Mouse (Mus musculus): ENCODE data around the gene Clic4. TPM values are rescaled to one million over a fixed set of nuclear protein-coding genes. Genes with fewer than 3 reads are reported as not detected.
A peak's percentile ranks its signal among the peaks of the same experiment; 100 is the strongest.

Gene Clic4
- polyA plus RNA-seq, 1 experiment from 2014 or later: 114 TPM

- Histone ChIP-seq H3K9ac (replicated peaks) (peak overlapping the region; percentile 81), H3K27me3 (no peaks in the 10 kb centered on the region), H3K9me3 (no peaks in the 10 kb centered on the region), H3K4me1 (peaks cover 50% of the 10 kb centered on the region), H3K4me2 (replicated peaks) (peak overlapping the region; percentile 78), H3K27ac (replicated peaks) (peak overlapping the region; percentile 94), H3K36me3 (no peaks in the 10 kb centered on the region), H3K4me3 (peak overlapping the region; percentile 79)
- WGBS: under 1% methylated on average over 66 of the region's 67 CpGs
- peak; percentile 67 for ATAC-seq (replicated peaks)
Observed at GRCm38 (mm10) chr4:135271881-135272616, 565 bp downstream of the Clic4 start.

DNA sequence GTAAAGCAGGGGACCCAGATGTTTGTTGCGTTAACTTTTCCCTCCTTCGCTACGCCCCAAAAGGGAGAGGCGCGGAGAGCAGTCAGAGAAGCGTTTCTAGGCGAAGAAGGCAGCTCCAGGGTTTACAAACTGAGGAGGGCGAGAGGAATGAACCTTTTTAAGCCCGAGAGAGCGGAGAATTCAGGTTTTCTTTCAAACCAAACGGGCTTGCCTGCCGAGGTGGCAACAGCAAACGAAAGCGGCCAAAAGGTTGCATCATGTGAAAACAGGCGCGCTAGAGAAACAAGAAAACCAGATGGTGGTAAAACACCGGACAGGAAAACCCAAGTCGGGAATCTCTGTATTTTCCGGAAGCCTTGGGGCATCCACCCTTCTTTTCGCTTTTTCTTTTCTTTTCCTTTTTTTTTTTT lies 1.2 kb downstream of the Clic4 start:
- Histone ChIP-seq H3K9me3 (no peaks in the 10 kb centered on the region), H3K27ac (replicated peaks) (no peak overlapping the region; the same call in none of the 2 replicates), H3K4me1 (peaks cover 56% of the 10 kb centered on the region), H3K27me3 (no peaks in the 10 kb centered on the region), H3K4me2 (replicated peaks) (peak overlapping the region; percentile 78), H3K36me3 (no peaks in the 10 kb centered on the region), H3K9ac (replicated peaks) (peak overlapping the region; percentile 81), H3K4me3 (peak overlapping the region; percentile 79)
- no peak for ATAC-seq (replicated peaks)
- under 1% methylated on average over 20 of the region's 20 CpGs for WGBS

- H3K9ac ChIP-seq (replicated peaks): peak overlapping the region; percentile 81
- 41% methylated on average over 8 of the region's 8 CpGs for WGBS
- no peak overlapping the region for H3K27ac ChIP-seq (replicated peaks)
- H3K9me3 ChIP-seq: no peaks in the 10 kb centered on the region
- no peaks in the 10 kb centered on the region for H3K27me3 ChIP-seq
- H3K4me2 ChIP-seq (replicated peaks): peak overlapping the region; percentile 78
- peak overlapping the region; percentile 79 for H3K4me3 ChIP-seq
- no peak for ATAC-seq (replicated peaks)
- peaks cover 56% of the 10 kb centered on the region for H3K4me1 ChIP-seq
- no peaks in the 10 kb centered on the region for H3K36me3 ChIP-seq
Observed at GRCm38 (mm10) chr4:135270476-135270875, 2.1 kb downstream of the Clic4 start.

- no peak overlapping the region for H3K27ac ChIP-seq (replicated peaks)
- no peaks in the 10 kb centered on the region for H3K9me3 ChIP-seq
- H3K4me2 ChIP-seq (replicated peaks): peak overlapping the region; percentile 78
- no peak overlapping the region for H3K9ac ChIP-seq (replicated peaks)
- no peak for ATAC-seq (replicated peaks)
- H3K27me3 ChIP-seq: no peaks in the 10 kb centered on the region
- peak overlapping the region; percentile 79; the same call in 1 of the 2 replicates for H3K4me3 ChIP-seq
- H3K36me3 ChIP-seq: no peaks in the 10 kb centered on the region
- H3K4me1 ChIP-seq: peaks cover 56% of the 10 kb centered on the region
- WGBS: 80% methylated on average over 7 of the region's 7 CpGs
Observed at GRCm38 (mm10) chr4:135269656-135270341, 2.8 kb downstream of the Clic4 start.

- 23% methylated on average over 8 of the region's 8 CpGs for WGBS
- H3K4me1 ChIP-seq: peaks cover 50% of the 10 kb centered on the region
- no peak overlapping the region for H3K4me3 ChIP-seq
- H3K27ac ChIP-seq (replicated peaks): 0 out of 2 replicates have a peak overlapping the region, but pooled peaks have one; percentile 36
- H3K36me3 ChIP-seq: no peaks in the 10 kb centered on the region
- no peaks in the 10 kb centered on the region for H3K27me3 ChIP-seq
- no peak overlapping the region for H3K9ac ChIP-seq (replicated peaks)
- no peak for ATAC-seq (replicated peaks)
- H3K4me2 ChIP-seq (replicated peaks): peak overlapping the region; percentile 18
- no peaks in the 10 kb centered on the region for H3K9me3 ChIP-seq
Observed at GRCm38 (mm10) chr4:135267521-135267920, 5.1 kb downstream of the Clic4 start.

- H3K27me3 ChIP-seq: no peaks in the 10 kb centered on the region
- H3K36me3 ChIP-seq: no peaks in the 10 kb centered on the region
- peaks cover 50% of the 10 kb centered on the region for H3K4me1 ChIP-seq
- H3K9ac ChIP-seq (replicated peaks): no peak overlapping the region
- 0 out of 2 replicates have a peak overlapping the region, but pooled peaks have one; percentile 36 for H3K27ac ChIP-seq (replicated peaks)
- no peak for ATAC-seq (replicated peaks)
- WGBS: 63% methylated on average over 9 of the region's 9 CpGs
- no peak overlapping the region for H3K4me3 ChIP-seq
- H3K9me3 ChIP-seq: no peaks in the 10 kb centered on the region
- H3K4me2 ChIP-seq (replicated peaks): peak overlapping the region; percentile 18
Observed at GRCm38 (mm10) chr4:135266987-135267386, 5.6 kb downstream of the Clic4 start.

GRCm38 (mm10) chr4:135260434-135260833 lies 12.2 kb downstream of the Clic4 start:
- no peaks in the 10 kb centered on the region for H3K27me3 ChIP-seq
- peaks cover 33% of the 10 kb centered on the region for H3K4me1 ChIP-seq
- no peak for ATAC-seq (replicated peaks)
- no peak overlapping the region for H3K4me2 ChIP-seq (replicated peaks)
- H3K4me3 ChIP-seq: no peak overlapping the region
- peak overlapping the region; percentile 55; the same call in 1 of the 2 replicates for H3K27ac ChIP-seq (replicated peaks)
- 30% methylated on average over 4 of the region's 4 CpGs for WGBS
- H3K36me3 ChIP-seq: peaks cover 4% of the 10 kb centered on the region; the same call in 1 of the 2 replicates
- H3K9me3 ChIP-seq: no peaks in the 10 kb centered on the region
- no peak overlapping the region for H3K9ac ChIP-seq (replicated peaks)

GRCm38 (mm10) chr4:135258521-135258920 lies 14.1 kb downstream of the Clic4 start:
- Histone ChIP-seq H3K27ac (replicated peaks) (peak overlapping the region; percentile 81), H3K36me3 (peaks cover 4% of the 10 kb centered on the region; the same call in 1 of the 2 replicates), H3K9me3 (no peaks in the 10 kb centered on the region), H3K27me3 (no peaks in the 10 kb centered on the region), H3K4me3 (no peak overlapping the region; the same call in 1 of the 2 replicates), H3K4me1 (peaks cover 39% of the 10 kb centered on the region), H3K9ac (replicated peaks) (peak overlapping the region; percentile 16; the same call in 1 of the 2 replicates), H3K4me2 (replicated peaks) (peak overlapping the region; percentile 18)
- WGBS: 14% methylated on average over 7 of the region's 7 CpGs
- no peak for ATAC-seq (replicated peaks)

DNA sequence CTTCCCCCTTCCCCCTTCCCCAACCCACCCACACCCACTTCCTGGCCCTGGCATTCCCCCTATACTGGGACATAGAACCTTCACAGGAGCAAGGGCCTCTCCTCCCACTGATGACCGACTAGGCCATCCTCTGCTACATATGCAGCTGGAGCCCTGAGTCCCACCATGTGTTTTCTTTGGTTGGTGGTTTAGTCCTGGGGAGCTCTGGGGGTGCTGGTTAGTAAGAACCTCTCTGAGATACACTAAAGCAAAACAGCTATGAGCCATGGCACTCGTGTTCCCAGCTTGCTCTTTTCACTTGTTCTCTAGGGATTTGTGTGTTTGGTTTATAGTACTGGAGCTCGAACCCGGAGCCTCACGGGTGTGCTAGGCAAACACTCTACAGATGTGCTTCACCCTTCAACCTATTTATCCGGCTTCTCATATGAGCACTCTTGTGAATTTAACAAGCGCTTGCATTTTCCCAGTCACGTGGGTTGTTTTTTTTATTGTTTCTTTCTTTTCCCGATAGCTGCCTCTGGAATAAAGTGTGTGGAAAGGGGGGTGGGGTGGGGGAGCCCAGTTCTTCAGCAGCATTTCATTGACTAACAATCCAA lies 14.6 kb downstream of the Clic4 start:
- ATAC-seq (replicated peaks): no peak
- peaks cover 4% of the 10 kb centered on the region; the same call in 1 of the 2 replicates for H3K36me3 ChIP-seq
- H3K9me3 ChIP-seq: no peaks in the 10 kb centered on the region
- no peak overlapping the region for H3K4me3 ChIP-seq
- H3K4me1 ChIP-seq: peaks cover 39% of the 10 kb centered on the region
- H3K4me2 ChIP-seq (replicated peaks): peak overlapping the region; percentile 18
- peak overlapping the region; percentile 81 for H3K27ac ChIP-seq (replicated peaks)
- WGBS: 30% methylated on average over 9 of the region's 9 CpGs
- H3K27me3 ChIP-seq: no peaks in the 10 kb centered on the region
- peak overlapping the region; percentile 16; the same call in 1 of the 2 replicates for H3K9ac ChIP-seq (replicated peaks)

DNA sequence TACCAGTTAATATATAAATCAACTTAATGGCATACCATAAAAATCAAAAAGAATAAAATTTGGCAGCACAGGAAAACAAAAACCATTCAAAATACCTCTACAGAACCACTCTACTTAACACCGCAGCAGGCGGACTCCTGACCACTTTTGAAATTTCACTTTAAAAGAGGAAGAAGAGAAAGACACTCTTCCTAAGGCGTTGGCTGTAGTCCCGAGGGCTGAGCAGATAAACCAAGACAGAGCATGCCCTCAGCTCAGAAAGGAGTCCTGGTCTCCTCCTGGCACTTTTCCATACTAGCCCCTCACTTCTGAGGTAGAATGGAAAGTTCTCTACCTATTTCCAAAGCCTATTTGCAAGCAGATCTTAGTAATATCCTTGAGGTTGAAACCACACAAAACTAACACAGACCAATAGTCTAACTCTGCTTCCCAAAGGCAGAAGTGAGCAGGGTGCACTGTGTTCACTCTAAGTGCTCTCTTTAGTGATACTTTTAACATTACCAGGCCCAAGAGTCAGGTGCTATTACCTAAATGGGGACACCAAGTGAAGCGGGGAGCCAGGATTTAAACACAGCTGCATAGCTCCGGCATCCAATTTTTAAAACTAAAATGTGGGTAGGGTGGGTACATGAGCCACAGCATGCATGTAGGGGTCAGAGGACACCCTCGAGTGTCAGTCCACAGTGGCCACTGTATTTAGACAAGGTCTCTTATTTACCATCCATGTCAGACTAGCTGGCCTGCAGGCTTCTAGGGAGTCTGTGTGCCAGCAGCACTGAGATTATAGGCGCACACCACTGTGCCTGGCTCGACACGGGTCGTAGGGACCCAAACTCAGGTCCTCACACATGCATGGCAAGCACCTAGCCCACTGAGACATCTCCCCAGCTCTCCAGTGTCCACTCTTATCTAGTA lies 15.8 kb downstream of the Clic4 start:
- Histone ChIP-seq H3K4me1 (peaks cover 39% of the 10 kb centered on the region), H3K27me3 (no peaks in the 10 kb centered on the region), H3K27ac (replicated peaks) (no peak overlapping the region), H3K36me3 (peaks cover 4% of the 10 kb centered on the region; the same call in 1 of the 2 replicates), H3K9me3 (no peaks in the 10 kb centered on the region), H3K4me2 (replicated peaks) (no peak overlapping the region), H3K4me3 (no peak overlapping the region), H3K9ac (replicated peaks) (no peak overlapping the region)
- WGBS: 93% methylated on average over 11 of the region's 11 CpGs
- no peak for ATAC-seq (replicated peaks)

GRCm38 (mm10) chr4:135254770-135255169 lies 17.8 kb downstream of the Clic4 start:
- Histone ChIP-seq H3K4me1 (peaks cover 23% of the 10 kb centered on the region), H3K4me3 (no peak overlapping the region), H3K4me2 (replicated peaks) (no peak overlapping the region), H3K36me3 (no peaks in the 10 kb centered on the region), H3K27me3 (no peaks in the 10 kb centered on the region), H3K9me3 (no peaks in the 10 kb centered on the region), H3K27ac (replicated peaks) (0 out of 2 replicates have a peak overlapping the region, but pooled peaks have one; percentile 17), H3K9ac (replicated peaks) (no peak overlapping the region)
- no peak for ATAC-seq (replicated peaks)
- whole genome bisulfite sequencing: 29% methylated on average over 3 of the region's 3 CpGs

All from forebrain, embryonic 15.5 days (tissue).